Mouse (Mus musculus) brown adipose tissue, adult 24 weeks (tissue): ENCODE measurements around the gene Itgae. TPM values are rescaled to one million over a fixed set of nuclear protein-coding genes. Genes with fewer than 3 reads are reported as not detected.

Source experiments
- H3K27ac ChIP-seq: fragments of 200-500 bp; replicated peaks from 2 replicates; pipeline ENCODE4 v1.5.1; 2012; ENCODE audit warnings: low read depth, mild to moderate bottlenecking, low read length
- H3K4me1 ChIP-seq: fragments of 200-500 bp; 2 replicates; pipeline ENCODE4 v1.6.1; 2012; ENCODE audit warnings: low read length, mixed read lengths; ENCODE audit not compliant: control insufficient read depth, insufficient read depth, insufficient read length
- H3K4me3 ChIP-seq: fragments of 200-500 bp; 2 replicates; pipeline ENCODE4 v1.5.1; 2012; ENCODE audit warnings: low read depth, mild to moderate bottlenecking, low read length, moderate library complexity; ENCODE audit not compliant: insufficient read depth
- polyA plus RNA-seq: library from polyadenylated mRNA; stranded (reverse); fragments of >200 nt; gene quantifications from 2 replicates; pipeline ENCODE4 v1.2.4, GENCODE M21; 2012; ENCODE audit not compliant: missing spikeins, insufficient read depth, insufficient read length

Gene Itgae
- polyA plus RNA-seq, 1 experiment, result 2.4 TPM

DNA sequence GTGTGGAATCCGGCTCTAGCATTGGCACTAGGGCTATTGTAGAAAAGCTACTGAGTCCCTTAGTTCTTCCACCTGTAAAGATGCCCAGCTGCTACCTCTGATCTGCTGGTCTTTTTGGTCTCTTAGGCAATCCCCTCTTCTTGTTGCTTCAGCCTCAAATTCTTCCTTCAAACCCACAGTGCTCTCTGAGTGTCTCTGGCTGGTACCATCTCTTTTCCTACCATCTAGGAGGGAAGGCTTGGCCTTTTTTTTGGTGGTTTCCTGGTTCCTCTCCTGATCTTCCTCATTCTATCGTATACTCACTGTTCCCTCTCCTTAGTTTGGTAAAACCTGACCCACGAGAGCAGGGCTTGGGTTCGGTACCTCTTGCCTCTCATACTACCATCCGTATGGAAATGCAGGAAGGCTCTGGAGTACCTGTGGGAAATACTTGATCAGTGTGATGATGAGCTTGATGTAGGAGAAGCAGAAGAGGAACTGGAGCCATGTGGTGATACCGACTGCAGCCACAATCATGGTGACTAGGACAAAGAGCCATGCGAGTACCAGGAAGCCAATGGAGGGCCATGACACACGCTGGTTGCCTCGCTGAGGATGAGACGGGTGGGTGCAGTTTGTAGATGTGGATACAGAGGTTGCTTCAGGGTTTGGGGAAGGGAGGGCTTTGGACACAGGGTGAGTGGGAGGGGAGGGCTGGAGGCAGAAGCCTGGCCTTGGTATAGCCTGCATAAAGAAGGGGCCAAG, 95.7 kb downstream of the Itgae start:
- no peaks in the 10 kb centered on the region for H3K4me1 ChIP-seq
- H3K4me3 ChIP-seq, result no peak overlapping the region
- no peak overlapping the region for H3K27ac ChIP-seq

DNA sequence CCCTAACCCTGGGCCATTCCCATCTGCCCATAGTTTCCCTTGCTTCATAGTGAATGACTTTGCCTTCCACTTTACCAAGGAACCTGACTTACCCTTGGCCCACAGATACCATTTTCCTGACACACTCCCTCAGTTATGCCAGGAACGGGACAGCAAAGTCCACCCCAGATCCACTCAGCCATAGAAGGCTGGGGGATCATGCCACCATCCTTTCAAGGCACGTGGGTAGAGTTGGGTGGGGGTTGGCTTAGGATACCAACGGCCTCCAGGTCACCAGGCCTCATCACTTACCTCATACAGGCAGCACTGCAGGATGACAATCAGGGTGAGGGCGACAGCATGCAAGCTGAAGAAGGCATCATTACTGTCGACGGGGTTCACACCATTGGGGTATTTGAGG, 96.8 kb downstream of the Itgae start:
- Histone ChIP-seq H3K27ac (no peak overlapping the region), H3K4me3 (no peak overlapping the region), H3K4me1 (no peaks in the 10 kb centered on the region)

DNA sequence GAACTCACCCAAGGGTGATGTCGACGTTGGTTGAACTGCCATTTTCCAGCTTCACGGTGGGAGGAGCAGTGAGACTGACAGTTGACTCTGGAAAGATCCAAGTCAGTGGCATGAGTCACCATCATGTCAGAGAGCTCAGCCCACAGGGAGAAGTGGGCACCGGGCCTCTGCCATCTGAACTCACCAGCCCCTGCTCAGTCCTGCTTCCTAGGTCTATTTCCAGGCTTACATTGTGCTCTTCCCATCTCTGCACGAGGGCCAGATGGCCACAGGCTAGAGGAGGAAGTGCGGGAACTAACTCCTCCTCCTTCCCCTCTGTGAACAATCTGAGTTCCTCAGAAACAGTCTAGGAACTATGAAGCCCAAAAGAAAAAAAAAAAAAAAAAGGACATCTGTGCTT, 102.7 kb downstream of the Itgae start:
- no peak overlapping the region for H3K27ac ChIP-seq
- no peaks in the 10 kb centered on the region for H3K4me1 ChIP-seq
- no peak overlapping the region for H3K4me3 ChIP-seq

- no peaks in the 10 kb centered on the region for H3K4me1 ChIP-seq
- H3K27ac ChIP-seq, result no peak overlapping the region
- no peak overlapping the region for H3K4me3 ChIP-seq
Observed at GRCm38 (mm10) chr11:73194444-73194843, 104.1 kb downstream of the Itgae start.

Other genes with a start within 250 kb of the Itgae start
- 2.6 and 4.3 TPM in 2 replicates for gene Atp2a3, start 129.4 kb upstream of the Itgae start, polyA plus RNA-seq
- gene P2rx1, start 91.5 kb upstream of the Itgae start, polyA plus RNA-seq, result 0.40 and 1.9 TPM in 2 replicates
- not detected in 2 replicates for gene Camkk1, start 71.6 kb upstream of the Itgae start, polyA plus RNA-seq
- 2.3 and 2.7 TPM in 2 replicates for gene Ncbp3, start 42.8 kb upstream of the Itgae start, polyA plus RNA-seq
- gene Haspin, start 47.7 kb downstream of the Itgae start, polyA plus RNA-seq, result not detected in 2 replicates
- gene P2rx5, start 69.8 kb downstream of the Itgae start, polyA plus RNA-seq, result 53.6 and 85.8 TPM in 2 replicates
- gene Emc6, start 86.5 kb downstream of the Itgae start, polyA plus RNA-seq, result 183 and 237 TPM in 2 replicates
- 70.9 and 105 TPM in 2 replicates for gene Tax1bp3, start 86.5 kb downstream of the Itgae start, polyA plus RNA-seq
- gene Ctns, start 108.5 kb downstream of the Itgae start, polyA plus RNA-seq, result 8.8 TPM in 2 replicates
- gene Shpk, start 108.9 kb downstream of the Itgae start, polyA plus RNA-seq, result 8.2 and 9.1 TPM in 2 replicates
- 0.33 and 0.75 TPM in 2 replicates for gene Trpv1, start 143.7 kb downstream of the Itgae start, polyA plus RNA-seq
- gene Trpv3, start 176.8 kb downstream of the Itgae start, polyA plus RNA-seq, result not detected in 2 replicates
- gene Aspa, start 239.0 kb downstream of the Itgae start, polyA plus RNA-seq, result 163 and 192 TPM in 2 replicates
- gene Gm49340, start 239.2 kb downstream of the Itgae start, polyA plus RNA-seq, result 0.48 TPM in 1 of 2 replicates, not detected in the other
- 8.6 and 10.5 TPM in 2 replicates for gene Spata22, start 239.2 kb downstream of the Itgae start, polyA plus RNA-seq